Mouse (Mus musculus): Measurements from ENCODE around the gene Vwa3b. TPM values are rescaled to one million over a fixed set of nuclear protein-coding genes. Genes with fewer than 3 reads are reported as not detected.
A peak's percentile ranks its signal among the peaks of the same experiment; 100 is the strongest.

Vwa3b gene
- polyA plus RNA-seq, 1 experiment = 3.9 TPM

DNA sequence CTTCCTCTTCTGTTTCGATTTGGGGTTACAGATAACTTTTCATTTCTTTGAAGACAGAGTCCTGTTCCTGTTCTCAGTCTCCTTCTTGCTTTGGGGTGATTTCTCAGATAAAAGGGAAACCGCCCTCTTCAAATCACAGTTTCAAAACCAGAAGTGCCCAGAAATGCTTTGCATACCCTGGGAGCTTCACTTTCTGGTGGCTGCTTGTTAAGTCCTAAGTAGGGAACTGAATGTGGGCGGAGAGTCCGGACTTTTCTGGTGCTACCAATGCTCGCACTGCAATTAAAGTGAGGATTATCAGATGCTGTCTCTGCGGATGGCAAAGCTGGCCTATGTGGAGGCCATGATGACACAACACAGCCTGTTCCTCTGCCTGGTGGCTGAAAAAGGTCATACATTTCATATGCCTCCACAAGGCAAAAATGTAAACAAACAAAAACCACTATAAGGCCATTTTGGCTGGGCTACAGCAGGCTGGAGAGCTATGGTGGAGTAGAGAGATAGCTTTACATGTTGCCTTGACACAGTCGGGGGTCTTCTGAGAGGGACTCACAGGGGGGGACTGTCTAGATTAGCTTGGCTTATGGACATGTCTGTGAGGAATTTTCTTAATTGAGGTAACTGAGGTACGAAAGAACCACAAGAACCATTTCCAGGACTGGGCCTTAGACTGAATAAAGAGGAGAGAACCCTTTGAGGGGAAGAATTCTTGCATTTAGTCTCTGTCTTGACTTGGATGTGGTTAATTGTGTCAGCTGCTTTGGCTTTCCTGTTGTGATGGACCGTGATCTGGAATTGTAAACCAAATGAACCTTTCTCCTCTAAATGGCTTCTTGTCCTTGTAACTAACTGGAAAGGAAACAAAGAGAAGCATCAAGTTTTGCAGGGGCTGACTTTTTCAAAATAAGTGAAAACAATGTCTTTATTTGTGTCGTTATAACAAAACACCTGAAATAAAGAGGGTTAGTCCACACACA is 38.9 kb upstream of the Vwa3b start:
- TF ChIP-seq POLR2A (IDR thresholded peaks at IDR 0.05; ENCODE audit: borderline replicate concordance, control insufficient read depth, low read depth, low read length) = no peak
- TF ChIP-seq CTCF (IDR thresholded peaks at IDR 0.05; ENCODE audit: control insufficient read depth, insufficient read depth, low read length) = no peak
- no peak overlapping the region for H3K4me3 ChIP-seq (replicated peaks; ENCODE audit: control insufficient read depth, low read depth, low read length)
- WGBS = 59% methylated on average over 10 of the region's 10 CpGs
- H3K27ac ChIP-seq (ENCODE audit: control insufficient read depth, insufficient read depth, low read depth, low read length, poor library complexity) = no peak overlapping the region
- H3K4me1 ChIP-seq (ENCODE audit: control insufficient read depth, insufficient read depth, low read length) = no peaks in the 10 kb centered on the region; the same call in 1 of the 2 replicates

GRCm38 (mm10) chr1:36988161-36988560 is 38.2 kb upstream of the Vwa3b start:
- no peak overlapping the region for H3K27ac ChIP-seq (ENCODE audit: control insufficient read depth, insufficient read depth, low read depth, low read length, poor library complexity)
- H3K4me1 ChIP-seq (ENCODE audit: control insufficient read depth, insufficient read depth, low read length) = no peaks in the 10 kb centered on the region; the same call in 1 of the 2 replicates
- H3K4me3 ChIP-seq (replicated peaks; ENCODE audit: control insufficient read depth, low read depth, low read length) = no peak overlapping the region
- TF ChIP-seq CTCF (IDR thresholded peaks at IDR 0.05; ENCODE audit: control insufficient read depth, insufficient read depth, low read length) (no peak), POLR2A (IDR thresholded peaks at IDR 0.05; ENCODE audit: borderline replicate concordance, control insufficient read depth, low read depth, low read length) (no peak)
- WGBS = 64% methylated on average over 6 of the region's 6 CpGs

DNA sequence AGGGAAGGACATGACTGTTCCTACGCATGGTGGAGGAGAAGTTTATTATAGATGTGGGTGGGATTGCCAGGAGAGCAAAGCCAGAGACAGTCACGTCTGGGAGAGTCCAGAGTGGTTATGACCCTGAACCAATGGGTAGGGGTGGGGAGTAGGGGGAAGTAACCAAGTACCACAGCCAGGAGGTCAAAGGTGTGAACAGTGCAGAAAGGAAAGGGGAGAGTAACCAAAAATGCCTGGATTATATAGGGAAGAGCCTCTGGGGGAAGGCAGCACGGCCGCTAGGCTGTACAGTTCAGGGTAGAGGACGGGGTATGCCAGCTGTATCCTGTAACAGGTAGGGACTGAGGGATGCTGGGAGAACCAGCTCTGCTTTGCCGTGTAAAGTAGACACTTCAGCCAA is 37.8 kb upstream of the Vwa3b start:
- no peak overlapping the region for H3K27ac ChIP-seq (ENCODE audit: control insufficient read depth, insufficient read depth, low read depth, low read length, poor library complexity)
- no peaks in the 10 kb centered on the region; the same call in 1 of the 2 replicates for H3K4me1 ChIP-seq (ENCODE audit: control insufficient read depth, insufficient read depth, low read length)
- no peak overlapping the region for H3K4me3 ChIP-seq (replicated peaks; ENCODE audit: control insufficient read depth, low read depth, low read length)
- TF ChIP-seq CTCF (IDR thresholded peaks at IDR 0.05; ENCODE audit: control insufficient read depth, insufficient read depth, low read length) = no peak; the same call in 1 of the 2 replicates
- no peak for TF ChIP-seq POLR2A (IDR thresholded peaks at IDR 0.05; ENCODE audit: borderline replicate concordance, control insufficient read depth, low read depth, low read length)
- WGBS = 64% methylated on average over 6 of the region's 6 CpGs

- H3K4me3 ChIP-seq (replicated peaks; ENCODE audit: control insufficient read depth, low read depth, low read length) = no peak overlapping the region
- TF ChIP-seq CTCF (IDR thresholded peaks at IDR 0.05; ENCODE audit: control insufficient read depth, insufficient read depth, low read length) = no peak
- TF ChIP-seq POLR2A (IDR thresholded peaks at IDR 0.05; ENCODE audit: borderline replicate concordance, control insufficient read depth, low read depth, low read length) = no peak
- WGBS = 90% methylated on average over 5 of the region's 5 CpGs
- no peak overlapping the region for H3K27ac ChIP-seq (ENCODE audit: control insufficient read depth, insufficient read depth, low read depth, low read length, poor library complexity)
- H3K4me1 ChIP-seq (ENCODE audit: control insufficient read depth, insufficient read depth, low read length) = no peaks in the 10 kb centered on the region
Measured at GRCm38 (mm10) chr1:36994296-36994695, 32.1 kb upstream of the Vwa3b start.

DNA sequence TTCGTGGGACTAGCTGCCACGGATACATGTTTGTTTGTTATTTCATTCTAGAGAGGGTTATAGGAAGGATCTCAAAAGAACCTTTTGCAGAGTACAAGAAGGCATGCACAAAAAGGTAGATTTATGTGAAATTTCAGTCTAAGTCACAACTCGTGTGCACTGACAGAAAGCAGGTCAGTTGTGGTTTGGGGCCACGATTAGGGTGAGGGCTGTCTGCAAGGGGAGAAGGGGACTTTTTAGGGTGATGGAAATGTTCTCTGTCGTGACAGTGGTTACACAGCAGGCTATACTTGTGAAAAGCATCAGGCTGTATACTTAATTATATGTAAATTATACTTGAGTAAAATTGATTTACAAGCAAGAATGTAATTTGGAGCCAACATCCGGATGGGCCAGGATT is 30.6 kb upstream of the Vwa3b start:
- Histone ChIP-seq H3K4me1 (ENCODE audit: control insufficient read depth, insufficient read depth, low read length) (no peaks in the 10 kb centered on the region; the same call in 1 of the 2 replicates), H3K27ac (ENCODE audit: control insufficient read depth, insufficient read depth, low read depth, low read length, poor library complexity) (no peak overlapping the region), H3K4me3 (replicated peaks; ENCODE audit: control insufficient read depth, low read depth, low read length) (no peak overlapping the region)
- WGBS = 21% methylated on average over 6 of the region's 6 CpGs
- TF ChIP-seq POLR2A (IDR thresholded peaks at IDR 0.05; ENCODE audit: borderline replicate concordance, control insufficient read depth, low read depth, low read length) (no peak), CTCF (IDR thresholded peaks at IDR 0.05; ENCODE audit: control insufficient read depth, insufficient read depth, low read length) (no peak)

GRCm38 (mm10) chr1:36996561-36997213 is 29.7 kb upstream of the Vwa3b start:
- no peak overlapping the region for H3K27ac ChIP-seq (ENCODE audit: control insufficient read depth, insufficient read depth, low read depth, low read length, poor library complexity)
- TF ChIP-seq CTCF (IDR thresholded peaks at IDR 0.05; ENCODE audit: control insufficient read depth, insufficient read depth, low read length) (no peak), POLR2A (IDR thresholded peaks at IDR 0.05; ENCODE audit: borderline replicate concordance, control insufficient read depth, low read depth, low read length) (no peak)
- H3K4me3 ChIP-seq (replicated peaks; ENCODE audit: control insufficient read depth, low read depth, low read length) = no peak overlapping the region
- H3K4me1 ChIP-seq (ENCODE audit: control insufficient read depth, insufficient read depth, low read length) = peaks cover 1% of the 10 kb centered on the region; the same call in 1 of the 2 replicates
- WGBS = 57% methylated on average over 6 of the region's 6 CpGs

DNA sequence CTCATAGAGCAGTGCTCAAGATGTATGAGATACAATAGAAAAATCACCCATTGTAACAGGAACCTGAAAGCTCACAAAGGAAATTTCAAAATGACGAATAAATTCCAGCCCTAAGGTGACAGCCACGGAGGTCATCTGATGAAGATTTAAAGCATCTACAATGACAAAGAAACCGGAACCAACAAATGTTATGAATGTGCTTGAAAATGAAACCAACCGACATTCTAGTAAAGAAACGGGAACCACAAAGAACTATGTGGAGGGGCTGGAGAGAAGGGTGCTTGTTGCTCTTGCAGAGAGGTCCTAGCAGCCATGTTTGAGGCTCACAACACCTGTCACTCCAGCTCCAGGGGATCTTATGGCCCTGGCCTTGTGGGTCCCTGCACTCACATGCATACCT is 26.1 kb upstream of the Vwa3b start:
- no peak for TF ChIP-seq CTCF (IDR thresholded peaks at IDR 0.05; ENCODE audit: control insufficient read depth, insufficient read depth, low read length)
- no peak for TF ChIP-seq POLR2A (IDR thresholded peaks at IDR 0.05; ENCODE audit: borderline replicate concordance, control insufficient read depth, low read depth, low read length)
- H3K4me1 ChIP-seq (ENCODE audit: control insufficient read depth, insufficient read depth, low read length) = peaks cover 1% of the 10 kb centered on the region; the same call in 1 of the 2 replicates
- WGBS = 3% methylated on average over 5 of the region's 5 CpGs
- peak overlapping the region; percentile 13 for H3K4me3 ChIP-seq (replicated peaks; ENCODE audit: control insufficient read depth, low read depth, low read length)
- H3K27ac ChIP-seq (ENCODE audit: control insufficient read depth, insufficient read depth, low read depth, low read length, poor library complexity) = peak overlapping the region; percentile 44

Measured in bone marrow, adult 2 months (tissue).